Mouse (Mus musculus) hindbrain, embryonic 10.5 days (tissue): ENCODE data around the gene Sh3tc1. TPM values are rescaled to one million over a fixed set of nuclear protein-coding genes. Genes with fewer than 3 reads are reported as not detected.

Source experiments
- DNase-seq: peaks from one replicate; pipeline ENCODE4 v3.0.0-alpha.2; 2017; ENCODE audit warnings: low spot score
- H3K27ac ChIP-seq: fragments of 300-500 bp; sonication (generic); 2 replicates; pipeline ENCODE4 v1.5.1; 2016; ENCODE audit warnings: mild to moderate bottlenecking, moderate library complexity
- H3K27me3 ChIP-seq: fragments of 300-500 bp; sonication (generic); 2 replicates; pipeline ENCODE4 v1.6.1; 2016; ENCODE audit warnings: mild to moderate bottlenecking; ENCODE audit not compliant: poor library complexity, insufficient read depth, severe bottlenecking
- H3K36me3 ChIP-seq: fragments of 300-500 bp; sonication (generic); 2 replicates; pipeline ENCODE4 v1.6.1; 2016; ENCODE audit warnings: mild to moderate bottlenecking, moderate library complexity
- H3K4me1 ChIP-seq: fragments of 300-500 bp; sonication (generic); replicated peaks from 2 replicates; pipeline ENCODE4 v1.6.1; 2016; ENCODE audit warnings: mild to moderate bottlenecking
- H3K4me3 ChIP-seq: fragments of 300-500 bp; sonication (generic); 2 replicates; pipeline ENCODE4 v1.5.1; 2016; ENCODE audit warnings: mild to moderate bottlenecking, moderate library complexity
- H3K9me3 ChIP-seq: fragments of 300-500 bp; sonication (generic); 2 replicates; pipeline ENCODE4 v1.6.1; 2016; ENCODE audit warnings: mild to moderate bottlenecking, moderate library complexity
- WGBS: fragments of 180-500 bp; shearing (Covaris S2); methylation state at CpG from one replicate; pipeline ENCODE4 v1.1.7; 2016; 5-methylcytosine and 5-hydroxymethylcytosine counted together
- polyA plus RNA-seq: library from polyadenylated mRNA; unstranded; fragments of >200 nt; fragmentation: Nextera tagmentation; extraction: Ambion mirVana; gene quantifications from 2 replicates; pipeline ENCODE4 v1.2.1, GENCODE M21; 2016

Gene Sh3tc1
- polyA plus RNA-seq, 1 experiment from 2014 or later: 4.7 TPM

GRCm38 (mm10) chr5:35710931-35711330 is 28.9 kb downstream of the Sh3tc1 start:
- Histone ChIP-seq H3K27ac (no peak overlapping the region), H3K27me3 (no peaks in the 10 kb centered on the region), H3K36me3 (no peaks in the 10 kb centered on the region), H3K9me3 (no peaks in the 10 kb centered on the region), H3K4me1 (peaks cover 16% of the 10 kb centered on the region; the same call in 1 of the 2 replicates), H3K4me3 (no peak overlapping the region)
- DNase-seq: no peak
- WGBS: 76% methylated on average over 3 of the region's 3 CpGs

- H3K36me3 ChIP-seq: no peaks in the 10 kb centered on the region
- H3K9me3 ChIP-seq: no peaks in the 10 kb centered on the region
- 76% methylated on average over 3 of the region's 3 CpGs for WGBS
- no peak overlapping the region for H3K27ac ChIP-seq
- no peak for DNase-seq
- no peak overlapping the region for H3K4me3 ChIP-seq
- H3K4me1 ChIP-seq: peaks cover 16% of the 10 kb centered on the region; the same call in 1 of the 2 replicates
- no peaks in the 10 kb centered on the region for H3K27me3 ChIP-seq
These were observed 29.3 kb downstream of the Sh3tc1 start for GRCm38 (mm10) chr5:35710481-35710880.

- no peak for DNase-seq
- H3K27me3 ChIP-seq: no peaks in the 10 kb centered on the region
- no peak overlapping the region for H3K4me3 ChIP-seq
- 87% methylated on average over 3 of the region's 3 CpGs for WGBS
- H3K4me1 ChIP-seq: peaks cover 8% of the 10 kb centered on the region
- no peaks in the 10 kb centered on the region for H3K36me3 ChIP-seq
- H3K27ac ChIP-seq: no peak overlapping the region
- H3K9me3 ChIP-seq: no peaks in the 10 kb centered on the region
These were observed 34.4 kb downstream of the Sh3tc1 start for GRCm38 (mm10) chr5:35705411-35705810.

DNA sequence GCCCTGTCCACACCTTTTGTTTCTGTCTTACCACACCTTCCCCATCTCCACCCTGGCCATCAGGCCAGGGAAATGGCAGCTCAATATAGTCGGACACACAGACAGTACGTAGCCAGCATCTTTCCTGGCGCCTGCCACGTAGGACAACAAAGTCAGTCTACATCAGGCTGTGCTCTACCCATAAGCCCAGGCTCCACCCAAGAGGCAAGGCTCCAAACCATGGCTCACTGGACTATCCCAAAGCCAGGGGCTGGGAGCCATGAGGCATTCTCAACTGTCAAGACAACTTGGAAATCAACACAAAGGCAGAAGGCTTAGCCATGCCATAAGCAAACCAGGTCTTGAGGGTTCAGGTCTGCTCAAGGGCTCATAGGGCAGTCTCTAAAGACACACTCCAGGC is 36.0 kb downstream of the Sh3tc1 start:
- H3K27me3 ChIP-seq: no peaks in the 10 kb centered on the region
- H3K27ac ChIP-seq: no peak overlapping the region
- DNase-seq: no peak
- H3K4me1 ChIP-seq: no peaks in the 10 kb centered on the region; the same call in 1 of the 2 replicates
- 93% methylated on average over 4 of the region's 4 CpGs for WGBS
- H3K4me3 ChIP-seq: no peak overlapping the region
- no peaks in the 10 kb centered on the region for H3K36me3 ChIP-seq
- H3K9me3 ChIP-seq: no peaks in the 10 kb centered on the region

GRCm38 (mm10) chr5:35703183-35703582 is 36.6 kb downstream of the Sh3tc1 start:
- H3K27ac ChIP-seq: no peak overlapping the region
- DNase-seq: no peak
- WGBS: 85% methylated on average over 8 of the region's 8 CpGs
- no peaks in the 10 kb centered on the region; the same call in 1 of the 2 replicates for H3K4me1 ChIP-seq
- no peaks in the 10 kb centered on the region for H3K9me3 ChIP-seq
- no peak overlapping the region for H3K4me3 ChIP-seq
- no peaks in the 10 kb centered on the region for H3K36me3 ChIP-seq
- H3K27me3 ChIP-seq: no peaks in the 10 kb centered on the region

GRCm38 (mm10) chr5:35702582-35703140 is 37.1 kb downstream of the Sh3tc1 start:
- WGBS: 86% methylated on average over 4 of the region's 4 CpGs
- no peaks in the 10 kb centered on the region; the same call in 1 of the 2 replicates for H3K4me1 ChIP-seq
- H3K27ac ChIP-seq: no peak overlapping the region
- no peaks in the 10 kb centered on the region for H3K27me3 ChIP-seq
- H3K36me3 ChIP-seq: no peaks in the 10 kb centered on the region
- DNase-seq: no peak
- H3K9me3 ChIP-seq: no peaks in the 10 kb centered on the region
- no peak overlapping the region for H3K4me3 ChIP-seq

DNA sequence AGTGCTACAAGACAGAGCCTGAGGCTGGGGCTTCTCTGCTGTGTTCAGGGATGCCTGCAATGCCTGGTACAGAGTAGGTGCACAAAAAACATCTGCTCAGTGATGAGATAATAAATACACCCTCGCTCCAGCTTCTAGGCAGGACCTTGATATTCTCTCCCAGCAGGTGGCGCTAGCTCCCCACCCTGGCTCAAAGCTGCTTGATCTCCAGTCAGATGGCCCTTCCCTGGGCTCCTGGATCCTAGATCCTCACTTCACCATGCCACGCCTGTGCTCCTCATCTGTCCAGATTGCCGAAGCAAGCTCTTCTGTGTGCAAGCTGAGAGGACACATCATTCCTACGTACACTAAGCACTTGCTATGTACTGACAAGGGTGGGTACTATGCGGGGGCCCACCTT is 38.7 kb downstream of the Sh3tc1 start:
- no peaks in the 10 kb centered on the region for H3K27me3 ChIP-seq
- no peak overlapping the region for H3K27ac ChIP-seq
- H3K4me1 ChIP-seq: peaks cover 1% of the 10 kb centered on the region; the same call in 1 of the 2 replicates
- no peak overlapping the region for H3K4me3 ChIP-seq
- no peaks in the 10 kb centered on the region for H3K36me3 ChIP-seq
- peak; percentile 75 for DNase-seq
- H3K9me3 ChIP-seq: no peaks in the 10 kb centered on the region
- 52% methylated on average over 6 of the region's 6 CpGs for WGBS

- H3K36me3 ChIP-seq: no peaks in the 10 kb centered on the region
- H3K4me3 ChIP-seq: no peak overlapping the region
- H3K4me1 ChIP-seq: peaks cover 21% of the 10 kb centered on the region
- DNase-seq: peak; percentile 43
- H3K9me3 ChIP-seq: no peaks in the 10 kb centered on the region
- 0 out of 2 replicates have a peak, but pooled peaks cover 4% of the 10 kb centered on the region for H3K27me3 ChIP-seq
- WGBS: 31% methylated on average over 5 of the region's 5 CpGs
- H3K27ac ChIP-seq: 0 out of 2 replicates have a peak overlapping the region, but pooled peaks have one; percentile 16
These were observed 44.0 kb downstream of the Sh3tc1 start for GRCm38 (mm10) chr5:35695815-35696214.

DNA sequence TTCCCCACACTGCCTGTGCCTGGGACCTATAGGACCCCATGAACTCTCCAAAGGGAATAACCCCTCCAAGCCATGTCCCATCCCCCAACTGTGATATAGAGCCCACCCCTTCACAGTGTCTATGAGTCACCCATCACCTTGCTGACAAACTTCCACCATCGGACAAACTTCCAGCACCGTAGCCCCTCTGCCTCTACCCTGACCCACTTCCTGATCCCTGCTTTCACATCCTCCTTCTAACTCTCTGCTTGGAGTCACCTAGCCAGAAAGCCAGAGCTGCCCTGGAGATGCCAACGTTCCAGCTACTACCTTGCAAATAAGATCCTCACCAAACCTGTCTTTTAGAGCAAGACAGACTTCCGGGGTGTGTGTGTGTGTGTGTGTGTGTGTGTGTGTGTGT is 46.1 kb downstream of the Sh3tc1 start:
- Histone ChIP-seq H3K36me3 (no peaks in the 10 kb centered on the region), H3K27ac (no peak overlapping the region), H3K27me3 (0 out of 2 replicates have a peak, but pooled peaks cover 4% of the 10 kb centered on the region), H3K9me3 (no peaks in the 10 kb centered on the region), H3K4me1 (peaks cover 34% of the 10 kb centered on the region), H3K4me3 (no peak overlapping the region)
- 83% methylated on average over 4 of the region's 4 CpGs for WGBS
- no peak for DNase-seq

- DNase-seq: no peak
- Histone ChIP-seq H3K27me3 (0 out of 2 replicates have a peak, but pooled peaks cover 4% of the 10 kb centered on the region), H3K27ac (0 out of 2 replicates have a peak overlapping the region, but pooled peaks have one; percentile 19), H3K4me1 (peaks cover 49% of the 10 kb centered on the region), H3K4me3 (no peak overlapping the region), H3K36me3 (no peaks in the 10 kb centered on the region), H3K9me3 (no peaks in the 10 kb centered on the region)
- WGBS: 74% methylated on average over 11 of the region's 11 CpGs
These were observed 48.5 kb downstream of the Sh3tc1 start for GRCm38 (mm10) chr5:35691246-35691645.

GRCm38 (mm10) chr5:35690485-35691165 is 49.2 kb downstream of the Sh3tc1 start:
- WGBS: 85% methylated on average over 8 of the region's 8 CpGs
- Histone ChIP-seq H3K36me3 (no peaks in the 10 kb centered on the region), H3K27me3 (0 out of 2 replicates have a peak, but pooled peaks cover 4% of the 10 kb centered on the region), H3K4me3 (no peak overlapping the region), H3K4me1 (peaks cover 45% of the 10 kb centered on the region), H3K9me3 (no peaks in the 10 kb centered on the region), H3K27ac (peak overlapping the region; percentile 17; the same call in 1 of the 2 replicates)
- no peak for DNase-seq

GRCm38 (mm10) chr5:35689374-35689773 is 50.4 kb downstream of the Sh3tc1 start:
- 0 out of 2 replicates have a peak, but pooled peaks cover 4% of the 10 kb centered on the region for H3K27me3 ChIP-seq
- H3K9me3 ChIP-seq: no peaks in the 10 kb centered on the region
- no peak for DNase-seq
- no peaks in the 10 kb centered on the region for H3K36me3 ChIP-seq
- H3K27ac ChIP-seq: no peak overlapping the region
- H3K4me1 ChIP-seq: peaks cover 44% of the 10 kb centered on the region
- no peak overlapping the region for H3K4me3 ChIP-seq

GRCm38 (mm10) chr5:35688851-35689250 is 50.9 kb downstream of the Sh3tc1 start:
- Histone ChIP-seq H3K4me1 (peaks cover 44% of the 10 kb centered on the region), H3K4me3 (no peak overlapping the region), H3K36me3 (no peaks in the 10 kb centered on the region), H3K27ac (no peak overlapping the region), H3K27me3 (0 out of 2 replicates have a peak, but pooled peaks cover 4% of the 10 kb centered on the region), H3K9me3 (no peaks in the 10 kb centered on the region)
- 88% methylated on average over 2 of the region's 2 CpGs for WGBS
- DNase-seq: no peak
